Mouse (Mus musculus) MEL (cell line): ENCODE data around the gene Dock4. TPM values are rescaled to one million over a fixed set of nuclear protein-coding genes. Genes with fewer than 3 reads are reported as not detected.

Experiments
- DNase-seq: peaks from one replicate; pipeline ENCODE4 v3.0.0; 2011; ENCODE audit warnings: low read depth, low spot score
- H3K27ac ChIP-seq: 2 replicates; pipeline ENCODE4 v1.5.1; 2012; ENCODE audit warnings: low read depth, mild to moderate bottlenecking, control low read depth, low read length, moderate library complexity; ENCODE audit not compliant: control insufficient read depth
- H3K27me3 ChIP-seq, 2 experiments: fragments of 150-350 bp in 1 of 2; sonication (generic) in 1 of 2; 2 replicates each; pipeline ENCODE4 v1.6.1; 2012; ENCODE audit warnings: low read length in 2 of 2, mild to moderate bottlenecking in 2 of 2, improper control_type of control experiment in 1 of 2, moderate library complexity in 1 of 2; ENCODE audit not compliant: insufficient read depth in 2 of 2, control insufficient read depth in 1 of 2
- H3K36me3 ChIP-seq, 2 experiments: 2 replicates each; pipeline ENCODE4 v1.6.1; 2012 to 2014; ENCODE audit warnings: low read length in 2 of 2, improper control_type of control experiment in 1 of 2, inconsistent platforms in 1 of 2, mild to moderate bottlenecking in 1 of 2; ENCODE audit not compliant: insufficient read depth in 2 of 2, control insufficient read depth in 1 of 2
- H3K4me1 ChIP-seq, 2 experiments: fragments of 150-350 bp in 1 of 2; sonication (generic) in 1 of 2; 2 replicates each; pipeline ENCODE4 v1.6.1; 2012; ENCODE audit warnings: low read length in 2 of 2, improper control_type of control experiment in 1 of 2, mild to moderate bottlenecking in 1 of 2; ENCODE audit not compliant: insufficient read depth in 2 of 2, control insufficient read depth in 1 of 2
- H3K4me3 ChIP-seq, 2 experiments: fragments of 150-350 bp in 1 of 2; sonication (generic) in 1 of 2; 2 replicates each; pipeline ENCODE4 v1.5.1; 2012; ENCODE audit warnings: low read depth in 2 of 2, low read length in 2 of 2, mild to moderate bottlenecking in 2 of 2, moderate library complexity in 2 of 2, control low read depth in 1 of 2, improper control_type of control experiment in 1 of 2; ENCODE audit not compliant: control insufficient read depth in 1 of 2, insufficient read depth in 1 of 2
- H3K79me2 ChIP-seq: 2 replicates; pipeline ENCODE4 v1.6.1; 2012; ENCODE audit warnings: mild to moderate bottlenecking, low read length, moderate library complexity; ENCODE audit not compliant: control insufficient read depth, poor library complexity, insufficient read depth
- H3K9ac ChIP-seq: 2 replicates; pipeline ENCODE4 v1.6.1; 2012; ENCODE audit warnings: low read depth, mild to moderate bottlenecking, control low read depth, low read length, moderate library complexity; ENCODE audit not compliant: control insufficient read depth, poor library complexity, severe bottlenecking
- H3K9me3 ChIP-seq: fragments of 150-350 bp; sonication (generic); replicated peaks from 2 replicates; pipeline ENCODE4 v1.6.1; 2012; ENCODE audit warnings: mild to moderate bottlenecking, low read length, improper control_type of control experiment, moderate library complexity; ENCODE audit not compliant: insufficient read depth
- CHD2 ChIP-seq: IDR thresholded peaks from 2 replicates; pipeline ENCODE4 v1.6.1; 2011; ENCODE audit warnings: low read length, improper control_type of control experiment
- CTCF ChIP-seq, 3 experiments: IDR thresholded peaks in 2 of 3; conservative IDR thresholded peaks in 1 of 3; 2 replicates each; pipeline ENCODE4 v1.5.1; 2011 to 2012; ENCODE audit warnings: low read length in 3 of 3, low read depth in 2 of 3, mild to moderate bottlenecking in 2 of 3, improper control_type of control experiment in 1 of 3, inconsistent platforms in 1 of 3, mixed read lengths in 1 of 3, moderate library complexity in 1 of 3; ENCODE audit not compliant: control insufficient read depth in 1 of 3, insufficient read depth in 1 of 3, poor library complexity in 1 of 3, severe bottlenecking in 1 of 3
- GABPA ChIP-seq: IDR thresholded peaks from 2 replicates; pipeline ENCODE4 v1.6.1; 2012; ENCODE audit warnings: low read depth, mild to moderate bottlenecking, inconsistent platforms, low read length, improper control_type of control experiment, moderate library complexity
- GATA1 ChIP-seq: IDR thresholded peaks from 2 replicates; pipeline ENCODE4 v1.6.1; 2011; ENCODE audit warnings: low read depth, low read length, improper control_type of control experiment
- MAFK ChIP-seq: IDR thresholded peaks from 2 replicates; pipeline ENCODE4 v1.6.1; 2011; ENCODE audit warnings: low read depth, mild to moderate bottlenecking, low read length, improper control_type of control experiment, borderline replicate concordance
- MAX ChIP-seq: IDR thresholded peaks from 2 replicates; pipeline ENCODE4 v1.6.1; 2011; ENCODE audit warnings: low read length, improper control_type of control experiment
- MAZ ChIP-seq: IDR thresholded peaks from 2 replicates; pipeline ENCODE4 v1.6.1; 2012; ENCODE audit warnings: low read depth, mild to moderate bottlenecking, inconsistent platforms, low read length, improper control_type of control experiment
- MXI1 ChIP-seq: IDR thresholded peaks from 2 replicates; pipeline ENCODE4 v1.6.1; 2011; ENCODE audit warnings: mild to moderate bottlenecking, low read depth, low read length, improper control_type of control experiment
- SMC3 ChIP-seq: IDR thresholded peaks from 2 replicates; pipeline ENCODE4 v1.6.1; 2011; ENCODE audit warnings: low read depth, low read length, improper control_type of control experiment
- TAL1 ChIP-seq: IDR thresholded peaks from 2 replicates; pipeline ENCODE4 v1.6.1; 2012; ENCODE audit warnings: mild to moderate bottlenecking, inconsistent platforms, low read length, moderate library complexity, mixed read lengths
- TCF12 ChIP-seq: IDR thresholded peaks from 2 replicates; pipeline ENCODE4 v1.6.1; 2014; ENCODE audit warnings: low read depth, mild to moderate bottlenecking, inconsistent platforms, low read length, improper control_type of control experiment, moderate library complexity
- USF2 ChIP-seq, 2 experiments: IDR thresholded peaks; 2 replicates each; pipeline ENCODE4 v1.6.1; 2011 to 2012; ENCODE audit warnings: improper control_type of control experiment in 2 of 2, low read length in 2 of 2, borderline replicate concordance in 1 of 2, inconsistent platforms in 1 of 2, low read depth in 1 of 2, mild to moderate bottlenecking in 1 of 2; ENCODE audit not compliant: insufficient read depth in 1 of 2
- ZC3H11A ChIP-seq: IDR thresholded peaks from 2 replicates; pipeline ENCODE4 v1.6.1; 2012; ENCODE audit warnings: low read depth, mild to moderate bottlenecking, inconsistent platforms, low read length, improper control_type of control experiment
- ZKSCAN1 ChIP-seq: IDR thresholded peaks from 2 replicates; pipeline ENCODE4 v1.6.1; 2012; ENCODE audit warnings: low read depth, mild to moderate bottlenecking, inconsistent platforms, low read length, improper control_type of control experiment, moderate library complexity
- polyA plus RNA-seq, 2 experiments: library from polyadenylated mRNA; stranded (reverse) in 1 of 2; unstranded in 1 of 2; fragments of >175 nt in 1 of 2; fragments of >200 nt in 1 of 2; gene quantifications; 2 replicates each; pipeline versions ENCODE4 v1.2.1 to v1.2.4; 2012; ENCODE audit warnings: low replicate concordance in 2 of 2, low read depth in 1 of 2; ENCODE audit not compliant: insufficient read length in 2 of 2, insufficient read depth in 1 of 2, missing spikeins in 1 of 2
- total RNA-seq: library from RNA; depleted of rRNA; stranded (reverse); fragments of 300-350 nt; gene quantifications from 2 replicates; pipeline ENCODE4 v1.2.3, GENCODE M21; 2012

Gene Dock4
- total and polyA plus RNA-seq, 3 experiments, result 0.08 to 0.17 TPM; not detected in 1

DNA sequence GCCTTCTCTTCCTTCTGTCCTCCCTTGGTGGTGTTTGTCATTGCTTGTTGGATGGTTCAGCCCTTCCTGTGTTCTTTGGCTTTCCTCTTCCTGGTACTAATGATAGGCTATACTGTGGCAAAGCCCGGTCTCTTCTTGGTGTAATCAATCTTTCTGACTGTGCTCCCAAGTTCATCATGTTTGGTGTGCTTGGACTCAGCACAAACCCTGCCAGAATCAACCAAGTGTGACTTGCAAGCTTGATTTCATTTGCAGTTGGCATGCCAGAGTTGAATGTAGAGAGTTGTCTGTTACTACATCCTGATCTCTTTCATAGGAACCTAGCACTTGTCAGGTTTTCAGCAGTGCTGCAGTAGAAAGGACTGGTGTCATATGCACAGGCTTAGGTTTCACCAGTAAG is 106.4 kb downstream of the Dock4 start:
- Histone ChIP-seq H3K79me2 (no peaks in the 10 kb centered on the region), H3K4me1 (no peaks in the 10 kb centered on the region), H3K4me3 (no peak overlapping the region), H3K9ac (no peak overlapping the region), H3K27me3 (peaks cover 0 to 5% of the 10 kb centered on the region in 2 experiments; a peak in 2 of 4 replicates), H3K27ac (no peak overlapping the region), H3K36me3 (no peaks in the 10 kb centered on the region), H3K9me3 (no peaks in the 10 kb centered on the region)
- TF ChIP-seq MAZ, result no peak
- no peak for TF ChIP-seq CHD2
- TF ChIP-seq GABPA, result no peak
- TF ChIP-seq TCF12, result no peak
- no peak for DNase-seq

- Histone ChIP-seq H3K36me3 (no peaks in the 10 kb centered on the region), H3K9ac (no peak overlapping the region), H3K27me3 (peaks cover 0 to 3% of the 10 kb centered on the region in 2 experiments; a peak in 2 of 4 replicates)
- TF ChIP-seq MAX (no peak), GABPA (no peak), SMC3 (no peak)
- TF ChIP-seq, all 39 proteins: peak for 0
- no peak for DNase-seq
- Histone ChIP-seq H3K79me2 (no peaks in the 10 kb centered on the region), H3K4me3 (no peak overlapping the region), H3K27ac (no peak overlapping the region), H3K4me1 (no peaks in the 10 kb centered on the region), H3K9me3 (no peaks in the 10 kb centered on the region)
Observed at GRCm38 (mm10) chr12:40553929-40554328, 108.2 kb downstream of the Dock4 start.

DNA sequence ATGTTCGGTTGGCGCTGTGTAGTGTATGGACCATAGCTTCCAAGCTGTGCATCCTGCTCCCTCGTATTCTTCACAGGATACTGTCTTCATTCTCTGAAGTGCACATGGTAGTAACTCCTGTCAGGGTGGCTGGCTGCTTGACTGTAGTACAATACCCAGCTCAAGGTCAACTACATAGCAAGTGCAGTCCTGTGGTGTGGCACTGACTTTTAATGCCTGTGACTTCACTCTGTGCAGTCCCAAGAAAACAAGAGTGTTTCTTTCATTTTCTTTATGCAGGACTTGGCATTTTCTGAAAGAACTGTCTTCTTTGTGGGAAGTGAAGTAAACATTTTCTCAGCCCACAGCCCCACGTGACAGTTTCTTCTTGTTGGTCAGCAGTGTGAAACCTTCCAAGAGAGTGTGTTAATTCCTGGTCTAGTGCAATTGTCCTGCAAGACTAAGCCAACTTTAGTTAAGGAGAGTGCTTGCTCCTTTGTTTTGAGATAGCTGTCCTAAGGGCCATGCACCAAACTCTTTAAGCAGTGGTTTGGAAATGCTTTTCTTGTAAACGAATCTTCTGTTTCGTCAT is 109.3 kb downstream of the Dock4 start:
- Histone ChIP-seq H3K4me3 (no peak overlapping the region), H3K9ac (no peak overlapping the region), H3K27me3 (peaks cover 0 to 3% of the 10 kb centered on the region in 2 experiments; a peak in 2 of 4 replicates), H3K36me3 (no peaks in the 10 kb centered on the region), H3K9me3 (no peaks in the 10 kb centered on the region), H3K27ac (no peak overlapping the region), H3K4me1 (no peaks in the 10 kb centered on the region), H3K79me2 (no peaks in the 10 kb centered on the region)
- TF ChIP-seq SMC3 (no peak), CTCF (IDR thresholded peaks at IDR 0.05 in 2 of 3, conservative IDR thresholded peaks at IDR 0.05 in 1 of 3; ENCODE audit: control insufficient read depth in 1 of 3, insufficient read depth in 1 of 3, low read depth in 2 of 3, low read length in 3 of 3, poor library complexity in 1 of 3, severe bottlenecking in 1 of 3) (no peak), GATA1 (no peak), MXI1 (no peak), MAFK (no peak), TAL1 (no peak), ZKSCAN1 (no peak), USF2 (IDR thresholded peaks at IDR 0.05; ENCODE audit: borderline replicate concordance in 1 of 2, insufficient read depth in 1 of 2, low read depth in 1 of 2, low read length in 2 of 2) (no peak), ZC3H11A (no peak), TCF12 (no peak)
- no peak for DNase-seq
